Mouse (Mus musculus) embryonic facial prominence, embryonic 15.5 days (tissue): ENCODE results near the gene Camp. TPM values are rescaled to one million over a fixed set of nuclear protein-coding genes. Genes with fewer than 3 reads are reported as not detected.

ENCODE experiments used
- microRNA-seq: library from miRNA; unstranded; fragments of <30 nt; microRNA quantifications from one replicate; pipeline ENCODE4, GENCODE M21; 2016; ENCODE audit warnings: borderline number of aligned reads
- polyA plus RNA-seq: library from polyadenylated mRNA; unstranded; fragments of >200 nt; fragmentation: Nextera tagmentation; extraction: Ambion mirVana; gene quantifications from 2 replicates; pipeline ENCODE4 v1.2.1, GENCODE M21; 2015

The Camp gene
- polyA plus RNA-seq, 1 experiment from 2014 or later, result 2.2 TPM

Small RNAs within 50 kb of the gene (microRNA-seq; reads per million reads assigned to microRNA genes)
- 0.52 reads per million for gene Mir7089

Other genes with a start within 250 kb of the Camp start
- not detected in 2 replicates for gene Fbxw24, start 223.6 kb downstream of the Camp start, polyA plus RNA-seq
- not detected in 2 replicates for gene Fbxw25, start 185.0 kb downstream of the Camp start, polyA plus RNA-seq
- not detected in 2 replicates for gene Fbxw18, start 146.9 kb downstream of the Camp start, polyA plus RNA-seq
- gene Fbxw26, start 103.5 kb downstream of the Camp start, polyA plus RNA-seq, result not detected in 2 replicates
- gene Fbxw27, start 58.9 kb downstream of the Camp start, polyA plus RNA-seq, result not detected in 2 replicates
- 1.4 and 2.6 TPM in 2 replicates for gene Spink8, start 37.3 kb downstream of the Camp start, polyA plus RNA-seq
- 56.8 and 60.8 TPM in 2 replicates for gene Nme6, start 16.9 kb downstream of the Camp start, polyA plus RNA-seq
- gene Cdc25a, start 26.0 kb upstream of the Camp start, polyA plus RNA-seq, result 26.2 and 26.8 TPM in 2 replicates
- 80.1 and 82.4 TPM in 2 replicates for gene Map4, start 81.8 kb upstream of the Camp start, polyA plus RNA-seq